Mouse (Mus musculus) layer of hippocampus, adult 9-10 months (tissue): ENCODE results near the gene Immp2l.

ENCODE experiments used
- DNase-seq: peaks from one replicate; pipeline ENCODE4 v3.0.0; 2022; ENCODE audit warnings: low spot score

The Immp2l gene

GRCm38 (mm10) chr12:41539989-41540388 is 516.1 kb downstream of the Immp2l start:
- DNase-seq = no peak

GRCm38 (mm10) chr12:41551578-41551977 is 527.7 kb downstream of the Immp2l start:
- no peak for DNase-seq

GRCm38 (mm10) chr12:41557832-41558231 is 533.9 kb downstream of the Immp2l start:
- DNase-seq = no peak

- DNase-seq = no peak
Measured at GRCm38 (mm10) chr12:41558956-41559735, 535.3 kb downstream of the Immp2l start.

- DNase-seq = no peak
Measured at GRCm38 (mm10) chr12:41565540-41566432, 541.9 kb downstream of the Immp2l start.

GRCm38 (mm10) chr12:41566433-41566794 is 542.5 kb downstream of the Immp2l start:
- no peak for DNase-seq

- DNase-seq = no peak
Measured at GRCm38 (mm10) chr12:41573754-41574153, 549.9 kb downstream of the Immp2l start.

GRCm38 (mm10) chr12:41575221-41575620 is 551.3 kb downstream of the Immp2l start:
- DNase-seq = no peak

GRCm38 (mm10) chr12:41593401-41593800 is 569.5 kb downstream of the Immp2l start:
- no peak for DNase-seq

- DNase-seq = no peak
Measured at GRCm38 (mm10) chr12:41594037-41594436, 570.1 kb downstream of the Immp2l start.

- peak; percentile 15 for DNase-seq
Measured at GRCm38 (mm10) chr12:41615271-41615670, 591.4 kb downstream of the Immp2l start.

- DNase-seq = no peak
Measured at GRCm38 (mm10) chr12:41621341-41621740, 597.5 kb downstream of the Immp2l start.

- no peak for DNase-seq
Measured at GRCm38 (mm10) chr12:41643262-41643661, 619.4 kb downstream of the Immp2l start.

- DNase-seq = no peak
Measured at GRCm38 (mm10) chr12:41644802-41645551, 621.1 kb downstream of the Immp2l start.

- no peak for DNase-seq
Measured at GRCm38 (mm10) chr12:41646956-41647575, 623.2 kb downstream of the Immp2l start.

GRCm38 (mm10) chr12:41647675-41648074 is 623.8 kb downstream of the Immp2l start:
- no peak for DNase-seq

- DNase-seq = no peak
Measured at GRCm38 (mm10) chr12:41649826-41650541, 626.1 kb downstream of the Immp2l start.

- no peak for DNase-seq
Measured at GRCm38 (mm10) chr12:41668280-41668679, 644.4 kb downstream of the Immp2l start.

- DNase-seq = no peak
Measured at GRCm38 (mm10) chr12:41669481-41669880, 645.6 kb downstream of the Immp2l start.

GRCm38 (mm10) chr12:41674861-41675260 is 651.0 kb downstream of the Immp2l start:
- DNase-seq = no peak

- DNase-seq = peak; percentile 11
Measured at GRCm38 (mm10) chr12:41680141-41680540, 656.3 kb downstream of the Immp2l start.
